Mouse (Mus musculus) liver, embryonic 11.5 days (tissue): Measurements from ENCODE around the gene Fpr-rs3. TPM values are rescaled to one million over a fixed set of nuclear protein-coding genes. Genes with fewer than 3 reads are reported as not detected.

Experiments used
- ATAC-seq: fragments of 200-750 bp; cut with Nextera tagmentation; replicated peaks from 2 replicates; pipeline ENCODE4 v1.8.0; 2017; ENCODE audit warnings: moderate number of reproducible peaks, mild to moderate bottlenecking, moderate TSS enrichment, moderate library complexity; ENCODE audit not compliant: low FRiP score
- DNase-seq: peaks from one replicate; pipeline ENCODE4 v3.0.0-alpha.2; 2017; ENCODE audit warnings: low spot score
- H3K27ac ChIP-seq: fragments of 300-500 bp; sonication (generic); 2 replicates; pipeline ENCODE4 v1.5.1; 2014; ENCODE audit warnings: mild to moderate bottlenecking, low read depth, low read length, control low read depth
- H3K27me3 ChIP-seq: fragments of 300-500 bp; sonication (generic); replicated peaks from 2 replicates; pipeline ENCODE4 v1.6.1; 2014; ENCODE audit warnings: low read length, mixed read lengths; ENCODE audit not compliant: control insufficient read depth, insufficient read depth
- H3K36me3 ChIP-seq: fragments of 300-500 bp; sonication (generic); 2 replicates; pipeline ENCODE4 v1.6.1; 2014; ENCODE audit warnings: mild to moderate bottlenecking, low read length, moderate library complexity, mixed read lengths; ENCODE audit not compliant: control insufficient read depth, insufficient read depth
- H3K4me1 ChIP-seq: fragments of 300-500 bp; sonication (generic); replicated peaks from 2 replicates; pipeline ENCODE4 v1.6.1; 2014; ENCODE audit warnings: low read length, mixed read lengths; ENCODE audit not compliant: control insufficient read depth, insufficient read depth
- H3K4me2 ChIP-seq: fragments of 300-500 bp; sonication (generic); 2 replicates; pipeline ENCODE4 v1.6.1; 2014; ENCODE audit warnings: mild to moderate bottlenecking, control low read depth, moderate library complexity
- H3K4me3 ChIP-seq: fragments of 300-500 bp; sonication (generic); 2 replicates; pipeline ENCODE4 v1.5.1; 2014; ENCODE audit warnings: low read depth, low read length, control low read depth
- H3K9ac ChIP-seq: fragments of 300-500 bp; sonication (generic); 2 replicates; pipeline ENCODE4 v1.6.1; 2014; ENCODE audit warnings: low read depth, low read length, control low read depth
- H3K9me3 ChIP-seq: fragments of 300-500 bp; sonication (generic); 2 replicates; pipeline ENCODE4 v1.6.1; 2016; ENCODE audit warnings: low read length, inconsistent platforms, mixed read lengths; ENCODE audit not compliant: control insufficient read depth
- WGBS: fragments of 180-500 bp; shearing (Covaris S2); extraction: QIAGEN DNeasy Blood & Tissue Kit; methylation state at CpG from one replicate; pipeline ENCODE4 v1.1.7; 2014; 5-methylcytosine and 5-hydroxymethylcytosine counted together
- polyA plus RNA-seq: library from polyadenylated mRNA; unstranded; fragments of >200 nt; fragmentation: Nextera tagmentation; extraction: Ambion mirVana; gene quantifications from 2 replicates; pipeline ENCODE4 v1.2.1, GENCODE M21; 2014

Gene Fpr-rs3
- not detected in 2 replicates for polyA plus RNA-seq

DNA sequence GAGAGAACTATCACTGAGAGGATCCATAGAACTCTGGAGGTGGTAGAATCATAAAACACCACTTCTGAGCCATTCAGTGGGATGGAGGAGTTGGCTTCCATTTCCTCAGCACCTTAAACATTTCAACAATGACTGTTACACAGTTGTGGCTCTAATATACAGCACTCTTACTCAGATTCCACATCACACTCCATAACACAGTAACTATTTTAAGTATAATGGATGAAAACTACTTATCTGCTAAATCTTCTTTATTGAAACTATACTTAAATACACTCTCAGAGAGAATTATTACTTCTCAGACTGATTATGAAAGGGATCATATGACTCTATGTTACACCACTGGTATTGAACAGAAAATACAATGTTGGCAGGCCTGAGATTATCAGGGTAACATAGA, at the start of gene Fpr-rs3:
TSS of gene Fpr-rs3 (minus strand) at position 101 of the 400 bp plus-strand sequence.
- Histone ChIP-seq H3K4me3 (no peak within 1 kb of the TSS), H3K9me3 (peaks cover 2% of the 10 kb centered on the region; the same call in 1 of the 2 replicates), H3K9ac (no peak within 1 kb of the TSS), H3K27me3 (no peaks in the 10 kb centered on the region), H3K27ac (no peak within 1 kb of the TSS), H3K4me1 (no peaks in the 10 kb centered on the region), H3K36me3 (no peaks in the 10 kb centered on the region), H3K4me2 (no peak within 1 kb of the TSS)
- ATAC-seq = no peak
- no peak for DNase-seq

DNA sequence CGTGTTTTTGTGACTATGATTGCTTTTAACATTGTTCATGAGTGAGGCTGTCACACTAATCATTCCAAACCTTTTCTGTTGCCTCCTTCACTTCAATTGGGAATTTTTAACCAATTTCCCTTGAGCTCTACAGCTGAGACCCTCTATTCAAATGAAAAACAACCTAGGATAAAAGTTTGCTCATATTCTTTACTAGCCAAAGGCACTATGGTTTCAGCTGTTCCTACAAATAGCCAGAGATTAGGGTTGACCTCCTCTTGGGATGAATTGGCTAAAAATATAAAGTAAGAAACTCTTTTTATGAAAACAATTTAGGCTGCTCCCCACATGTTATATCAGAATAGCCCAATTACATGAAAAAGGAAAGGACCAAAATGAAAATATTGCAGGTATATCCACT, 28.4 kb downstream of the Fpr-rs3 start, which contains the start of gene Vmn2r110:
TSS of gene Vmn2r110 (minus strand) at position 101 of the 400 bp plus-strand sequence.
- ATAC-seq = no peak

More for the DNA sequence above, 28.4 kb downstream of the Fpr-rs3 start, which contains the start of gene Vmn2r110:
- Histone ChIP-seq H3K4me3 (no peak within 1 kb of the TSS), H3K9ac (no peak within 1 kb of the TSS), H3K4me1 (no peaks in the 10 kb centered on the region), H3K27me3 (no peaks in the 10 kb centered on the region), H3K36me3 (no peaks in the 10 kb centered on the region), H3K27ac (no peak within 1 kb of the TSS), H3K9me3 (peaks cover 1% of the 10 kb centered on the region; the same call in 1 of the 2 replicates), H3K4me2 (no peak within 1 kb of the TSS)
- WGBS = 11% methylated on average over 1 of the region's 1 CpGs
- DNase-seq = no peak

Other genes with a start within 250 kb of the Fpr-rs3 start
- not detected in 2 replicates for gene Vmn1r224, start 210.7 kb downstream of the Fpr-rs3 start, polyA plus RNA-seq
- not detected in 2 replicates for gene Vmn2r108, start 143.5 kb downstream of the Fpr-rs3 start, polyA plus RNA-seq
- not detected in 2 replicates for gene Vmn1r225, start 126.7 kb downstream of the Fpr-rs3 start, polyA plus RNA-seq
- gene Vmn2r109, start 60.1 kb downstream of the Fpr-rs3 start, polyA plus RNA-seq = not detected in 2 replicates
- gene Vmn2r110, start 28.5 kb downstream of the Fpr-rs3 start, polyA plus RNA-seq = 0.04 and 0.05 TPM in 2 replicates
- gene Vmn1r226, start 58.0 kb upstream of the Fpr-rs3 start, polyA plus RNA-seq = not detected in 2 replicates
- not detected in 2 replicates for gene Vmn1r227, start 105.0 kb upstream of the Fpr-rs3 start, polyA plus RNA-seq
- gene Vmn1r228, start 161.3 kb upstream of the Fpr-rs3 start, polyA plus RNA-seq = not detected in 2 replicates
- gene Vmn1r229, start 186.7 kb upstream of the Fpr-rs3 start, polyA plus RNA-seq = not detected in 2 replicates
- not detected in 2 replicates for gene Vmn1r230, start 215.6 kb upstream of the Fpr-rs3 start, polyA plus RNA-seq